Mouse (Mus musculus) G1E-ER4 (cell line): ENCODE data around the gene Adamts18. TPM values are rescaled to one million over a fixed set of nuclear protein-coding genes. Genes with fewer than 3 reads are reported as not detected.

ENCODE experiments used
- GATA1 ChIP-seq: IDR thresholded peaks from one replicate; pipeline ENCODE4 v1.8.0; 2012; ENCODE audit warnings: low read length, inconsistent platforms
- polyA plus RNA-seq: library from polyadenylated mRNA; stranded (reverse); fragments of >175 nt; gene quantifications from 2 replicates; pipeline ENCODE4 v1.2.3, GENCODE M21; 2012

Adamts18 gene
- polyA plus RNA-seq, 1 experiment: not detected

DNA sequence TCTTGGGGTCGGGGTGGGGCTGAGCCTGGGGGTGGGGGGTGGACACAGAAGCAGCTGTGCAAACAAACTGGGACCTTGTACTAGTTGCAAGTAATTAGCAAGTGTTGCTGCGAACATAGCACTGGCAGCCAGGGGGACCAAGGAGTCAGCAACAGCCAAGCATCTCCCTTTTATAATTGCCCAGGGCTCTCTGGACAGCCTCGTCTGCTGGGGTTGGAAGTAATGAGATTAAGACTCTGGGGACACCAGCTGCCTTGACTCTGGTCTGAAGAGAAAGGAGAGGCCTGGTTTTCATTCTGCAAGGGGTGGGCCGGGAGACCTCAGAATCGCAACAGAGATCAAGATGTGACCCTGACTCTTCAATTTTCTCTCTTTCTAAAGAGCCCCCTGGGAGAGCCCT lies 49.0 kb downstream of the Adamts18 start:
- TF ChIP-seq GATA1: no peak

DNA sequence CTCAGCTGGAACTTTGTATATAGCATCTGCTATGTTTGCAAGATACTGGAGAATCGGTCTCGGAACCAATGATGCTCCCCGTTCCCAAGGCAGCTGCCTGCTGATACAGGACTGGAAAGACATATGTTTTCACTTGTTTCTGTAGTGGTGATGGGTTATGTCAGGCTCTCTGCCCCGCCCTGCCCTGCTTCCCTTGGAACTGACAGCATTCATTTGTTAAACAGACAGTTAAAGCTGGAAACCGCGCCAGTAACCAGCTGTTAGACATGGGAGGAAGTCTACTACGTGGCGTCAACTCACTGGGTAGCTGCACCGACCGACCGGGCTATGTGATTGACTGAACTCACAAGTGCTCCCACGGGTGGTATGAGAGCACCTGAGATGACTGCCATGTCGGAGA lies 56.7 kb downstream of the Adamts18 start:
- TF ChIP-seq GATA1: no peak

DNA sequence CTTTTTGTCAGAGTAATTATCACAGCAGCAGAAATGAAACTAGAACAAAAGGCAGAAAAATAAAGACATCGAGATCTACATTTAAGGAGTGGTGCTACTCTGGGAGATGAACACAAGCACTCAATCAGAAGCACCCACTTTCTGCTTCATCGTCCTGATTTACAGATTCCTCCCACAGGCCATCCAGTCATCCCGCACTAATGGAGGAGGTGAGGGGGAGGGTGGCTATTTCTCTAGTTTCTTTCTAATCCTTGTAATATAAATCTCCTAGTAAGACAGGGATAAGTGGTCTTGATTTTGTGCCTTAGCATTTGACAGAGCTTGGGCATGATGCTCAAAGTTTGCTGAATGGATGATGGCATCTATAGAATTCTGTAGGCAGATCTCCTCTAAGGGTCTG lies 57.5 kb downstream of the Adamts18 start:
- no peak for TF ChIP-seq GATA1

- TF ChIP-seq GATA1: no peak
Measured at GRCm38 (mm10) chr8:113783711-113784110, 64.8 kb downstream of the Adamts18 start.

DNA sequence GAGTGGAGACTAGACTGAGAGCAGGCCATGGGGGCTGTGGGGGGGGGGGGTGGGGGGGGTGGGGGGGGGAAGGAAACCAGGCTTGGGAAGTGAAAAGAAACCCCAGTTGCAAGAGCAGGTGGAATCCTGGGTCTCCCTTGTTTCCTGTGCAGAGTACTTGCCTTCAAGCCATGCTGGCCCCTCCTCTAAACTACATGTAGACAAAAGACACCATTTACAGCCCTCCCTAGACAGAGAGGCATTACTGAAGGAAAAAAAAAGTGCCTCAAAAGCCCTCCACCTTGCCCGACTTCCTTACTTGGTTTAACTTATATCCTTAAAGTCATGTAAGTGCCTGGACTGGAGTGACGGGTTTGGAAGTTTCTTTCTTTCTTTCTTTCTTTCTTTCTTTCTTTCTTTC lies 67.0 kb downstream of the Adamts18 start:
- TF ChIP-seq GATA1: no peak

DNA sequence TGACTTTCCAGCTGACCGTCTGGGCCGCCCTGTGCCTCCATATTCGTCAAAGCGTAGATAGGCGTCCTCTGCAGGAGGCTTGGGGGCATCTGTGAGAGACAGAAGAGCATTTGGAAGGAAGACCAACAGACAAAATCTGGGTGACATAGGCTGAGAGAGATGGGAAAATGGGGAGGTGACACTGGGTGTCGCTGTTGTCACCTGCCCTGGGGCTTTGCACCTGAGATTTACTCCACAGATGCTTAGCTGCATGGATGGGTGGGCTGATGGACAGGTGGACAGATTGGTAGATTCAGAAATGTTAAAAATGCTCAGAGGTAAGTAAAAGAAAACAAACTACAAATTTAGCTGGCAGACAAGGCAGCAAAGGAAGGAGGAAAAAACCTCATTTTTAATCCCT lies 73.2 kb downstream of the Adamts18 start:
- TF ChIP-seq GATA1: no peak

DNA sequence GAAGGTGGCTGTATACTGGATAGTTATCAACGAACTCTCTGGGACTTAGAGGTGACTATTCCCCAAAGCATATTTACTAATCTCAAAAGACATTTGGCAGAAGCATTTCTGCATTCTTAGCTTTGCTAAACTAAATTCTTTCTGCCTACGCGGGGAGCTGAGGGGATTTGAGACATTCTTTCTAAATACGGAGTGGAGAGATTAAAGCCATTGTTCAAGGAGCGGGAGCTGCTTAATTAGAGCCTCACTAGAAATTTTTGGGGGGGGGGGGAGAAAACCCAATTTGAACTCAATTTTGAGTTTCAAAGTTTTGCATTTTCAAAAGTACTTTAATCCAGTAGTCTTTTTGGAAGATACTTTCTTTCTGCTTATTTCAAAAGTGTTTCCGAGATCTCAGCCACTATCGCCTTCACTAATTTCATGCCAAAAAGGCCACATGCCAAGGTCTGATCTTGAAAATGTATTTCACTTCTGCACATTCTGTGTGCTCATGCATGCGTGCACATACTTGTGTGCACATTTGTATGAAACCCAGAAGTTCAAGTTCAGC lies 79.6 kb downstream of the Adamts18 start:
- TF ChIP-seq GATA1: no peak

GRCm38 (mm10) chr8:113765121-113765520 lies 83.4 kb downstream of the Adamts18 start:
- no peak for TF ChIP-seq GATA1

GRCm38 (mm10) chr8:113763592-113764355 lies 84.8 kb downstream of the Adamts18 start:
- TF ChIP-seq GATA1: no peak

- no peak for TF ChIP-seq GATA1
Measured at GRCm38 (mm10) chr8:113762101-113762500, 86.4 kb downstream of the Adamts18 start.

GRCm38 (mm10) chr8:113755866-113756265 lies 92.7 kb downstream of the Adamts18 start:
- no peak for TF ChIP-seq GATA1

DNA sequence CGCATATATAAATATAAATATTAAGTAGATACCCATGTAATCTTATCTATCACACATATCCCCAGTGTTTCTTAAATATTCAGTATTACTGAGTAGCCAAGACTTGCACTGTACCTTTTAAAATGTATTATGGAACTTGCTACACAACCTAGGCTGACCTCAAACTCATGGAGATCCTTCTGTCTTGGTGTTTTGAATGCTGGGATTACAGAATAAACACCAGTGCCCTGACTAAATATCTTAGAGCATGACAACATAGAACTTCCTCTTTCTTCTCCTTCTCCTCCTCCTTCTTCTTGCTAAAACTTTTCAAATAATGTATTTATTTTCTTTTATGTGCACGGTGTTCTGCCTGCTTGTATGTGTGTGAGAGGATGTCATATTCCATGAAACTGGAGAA lies 95.4 kb downstream of the Adamts18 start:
- no peak for TF ChIP-seq GATA1

DNA sequence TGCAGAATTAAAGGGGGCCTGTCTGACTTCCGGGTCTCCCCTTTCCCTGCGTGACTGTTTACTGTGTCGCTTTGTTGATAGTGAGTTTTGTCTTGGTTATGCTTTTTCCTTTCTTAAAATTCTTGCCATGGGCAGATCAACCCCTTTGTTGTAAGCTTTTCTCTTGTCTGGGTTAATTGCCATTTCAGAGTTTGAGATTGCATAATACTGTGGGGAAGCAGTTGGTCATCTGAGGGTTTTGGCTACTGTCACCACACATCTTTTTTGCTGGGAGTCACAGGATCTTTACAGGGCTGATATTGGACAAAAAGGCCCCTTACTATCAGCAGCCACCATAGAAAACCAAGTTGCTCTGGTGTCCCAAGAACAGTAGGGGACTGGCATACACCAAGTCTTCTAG lies 96.2 kb downstream of the Adamts18 start:
- no peak for TF ChIP-seq GATA1

- no peak for TF ChIP-seq GATA1
Measured at GRCm38 (mm10) chr8:113735496-113736060, 113.0 kb downstream of the Adamts18 start.

- TF ChIP-seq GATA1: no peak
Measured at GRCm38 (mm10) chr8:113725331-113725730, 123.2 kb downstream of the Adamts18 start.

DNA sequence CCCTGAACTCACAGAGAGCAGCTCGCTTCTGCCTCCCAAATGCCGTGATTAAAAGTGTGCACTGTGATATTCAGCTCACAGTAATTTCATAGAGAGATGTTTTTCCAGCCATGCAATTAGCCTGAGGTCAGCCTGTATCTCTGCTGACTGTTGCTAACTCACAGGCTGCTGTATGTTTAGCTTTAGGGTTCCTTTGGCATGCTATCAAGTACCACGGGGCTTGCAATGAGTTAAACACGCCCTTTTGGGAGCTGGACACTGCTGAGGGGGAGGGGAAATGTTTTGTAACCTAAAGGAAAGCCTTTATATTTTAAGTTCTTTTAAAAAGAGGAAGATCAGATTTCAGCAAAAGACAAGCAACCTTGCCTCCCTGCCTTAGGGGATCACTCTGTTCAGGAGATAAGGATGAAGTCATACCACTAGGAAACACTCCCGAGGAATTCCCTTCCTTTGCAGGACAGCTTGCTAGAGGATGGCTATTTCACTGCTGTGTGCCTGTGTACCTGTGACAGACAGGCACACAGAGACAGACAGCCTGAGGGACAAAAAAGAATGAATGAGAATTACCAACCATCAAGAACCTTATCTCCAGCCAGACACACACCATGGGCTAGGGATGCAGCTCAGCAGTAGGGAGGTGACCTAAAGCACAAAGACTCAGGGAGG lies 124.5 kb downstream of the Adamts18 start:
- no peak for TF ChIP-seq GATA1
